Mouse (Mus musculus) ES-E14 (cell line): Measurements from ENCODE around the gene Nelfb. TPM values are rescaled to one million over a fixed set of nuclear protein-coding genes. Genes with fewer than 3 reads are reported as not detected.

Source experiments
- DNase-seq: peaks from one replicate; pipeline ENCODE4 v3.0.0-alpha.2; 2013; ENCODE audit warnings: low read depth, low spot score
- H3K27ac ChIP-seq: 2 replicates; pipeline ENCODE4 v1.5.1; 2012; ENCODE audit warnings: low read depth, mild to moderate bottlenecking, low read length, moderate library complexity, mixed read lengths; ENCODE audit not compliant: poor library complexity, insufficient read depth, severe bottlenecking
- H3K36me3 ChIP-seq: 2 replicates; pipeline ENCODE4 v1.6.1; 2012; ENCODE audit warnings: mild to moderate bottlenecking, low read length, moderate library complexity, mixed read lengths; ENCODE audit not compliant: control insufficient read depth, poor library complexity, insufficient read depth, severe bottlenecking
- H3K4me1 ChIP-seq, 2 experiments: fragments of 150-350 bp in 1 of 2; sonication (generic) in 1 of 2; 2 replicates each; pipeline ENCODE4 v1.6.1; 2012; ENCODE audit warnings: low read length in 2 of 2, mild to moderate bottlenecking in 1 of 2, mixed read lengths in 1 of 2; ENCODE audit not compliant: control insufficient read depth in 2 of 2, insufficient read depth in 2 of 2, poor library complexity in 1 of 2
- H3K4me3 ChIP-seq, 2 experiments: fragments of 150-350 bp in 1 of 2; sonication (generic) in 1 of 2; 2 replicates each; pipeline ENCODE4 v1.5.1; 2012; ENCODE audit warnings: low read length in 2 of 2, low read depth in 1 of 2, mild to moderate bottlenecking in 1 of 2, mixed read lengths in 1 of 2; ENCODE audit not compliant: insufficient read depth in 1 of 2, poor library complexity in 1 of 2, severe bottlenecking in 1 of 2
- H3K9ac ChIP-seq: 2 replicates; pipeline ENCODE4 v1.6.1; 2012; ENCODE audit warnings: low read depth, mild to moderate bottlenecking, low read length, mixed read lengths; ENCODE audit not compliant: poor library complexity, insufficient read depth, severe bottlenecking
- H3K9me3 ChIP-seq: fragments of 150-350 bp; sonication (generic); 2 replicates; pipeline ENCODE4 v1.6.1; 2012; ENCODE audit warnings: low read depth, mild to moderate bottlenecking, low read length; ENCODE audit not compliant: control insufficient read depth, insufficient read depth
- CHD2 ChIP-seq: IDR thresholded peaks from 2 replicates; pipeline ENCODE4 v1.6.1; 2014; ENCODE audit warnings: mild to moderate bottlenecking, low read depth, low read length, inconsistent platforms
- HCFC1 ChIP-seq: IDR thresholded peaks from 2 replicates; pipeline ENCODE4 v1.6.1; 2012; ENCODE audit warnings: low read length, inconsistent platforms, borderline replicate concordance; ENCODE audit not compliant: insufficient read depth
- MAFK ChIP-seq: IDR thresholded peaks from 2 replicates; pipeline ENCODE4 v1.6.1; 2014; ENCODE audit warnings: mild to moderate bottlenecking, low read depth, low read length, inconsistent platforms; ENCODE audit not compliant: insufficient read depth
- ZC3H11A ChIP-seq: IDR thresholded peaks from 2 replicates; pipeline ENCODE4 v1.6.1; 2012; ENCODE audit warnings: low read depth, mild to moderate bottlenecking, inconsistent platforms, low read length, borderline replicate concordance
- ZNF384 ChIP-seq: IDR thresholded peaks from 2 replicates; pipeline ENCODE4 v1.6.1; 2012; ENCODE audit warnings: low read depth, low read length, inconsistent platforms
- in situ Hi-C, 2 experiments: fragments of 600-800 bp; cut with MboI; formaldehyde crosslinking; loops; one replicate each; pipeline ENCODE4 v1.15.1; 2025; ENCODE audit warnings: low sequenced_read_pairs in 2 of 2, inconsistent platforms in 1 of 2; ENCODE audit not compliant: unreplicated experiment in 2 of 2
- total RNA-seq: library from RNA; depleted of rRNA; stranded (reverse); fragments of 300-350 nt; gene quantifications from 2 replicates; pipeline ENCODE4 v1.2.3, GENCODE M21; 2012

Nelfb gene
- total RNA-seq, 1 experiment, result 50.9 TPM

GRCm38 (mm10) chr2:25239766-25240165 lies 28.5 kb upstream of the Nelfb start:
- H3K27ac ChIP-seq, result no peak overlapping the region
- H3K36me3 ChIP-seq, result no peaks in the 10 kb centered on the region
- H3K4me3 ChIP-seq, result no peak overlapping the region
- in situ Hi-C loops, result no loop called here
- H3K4me1 ChIP-seq, result peaks cover 11 to 42% of the 10 kb centered on the region in 2 experiments
- no peaks in the 10 kb centered on the region for H3K9me3 ChIP-seq
- no peak overlapping the region for H3K9ac ChIP-seq
- TF ChIP-seq MAFK, result no peak
- no peak for TF ChIP-seq ZNF384
- no peak for TF ChIP-seq CHD2
- TF ChIP-seq HCFC1, result no peak
- no peak for TF ChIP-seq ZC3H11A
- no peak for DNase-seq

DNA sequence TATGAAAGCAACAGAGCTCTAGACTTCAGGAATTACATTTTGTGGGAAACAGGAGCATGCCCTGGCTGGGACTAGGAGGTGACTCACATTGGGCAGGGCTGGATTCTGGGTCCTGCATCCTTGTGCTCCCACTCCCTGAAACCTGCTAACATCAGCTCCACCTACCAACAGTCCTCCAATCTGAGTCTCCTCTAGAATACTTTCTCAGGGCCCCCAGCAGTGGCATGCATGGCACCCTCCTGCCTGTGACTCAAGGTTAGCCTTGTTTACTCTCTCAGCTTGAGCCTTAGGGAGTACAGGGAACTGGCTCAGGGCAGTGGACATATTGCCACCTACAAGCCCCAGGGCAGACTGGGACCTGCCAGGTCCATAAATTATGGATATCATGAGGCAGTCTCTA lies 26.8 kb upstream of the Nelfb start:
- H3K9me3 ChIP-seq, result no peaks in the 10 kb centered on the region
- no peak overlapping the region for H3K27ac ChIP-seq
- in situ Hi-C loops, result no loop called here
- H3K36me3 ChIP-seq, result no peaks in the 10 kb centered on the region
- DNase-seq, result no peak
- H3K4me3 ChIP-seq, result no peak overlapping the region
- H3K4me1 ChIP-seq, result peaks cover 11 to 40% of the 10 kb centered on the region in 2 experiments
- TF ChIP-seq ZC3H11A (no peak), HCFC1 (no peak), CHD2 (no peak), ZNF384 (no peak), MAFK (no peak)
- no peak overlapping the region for H3K9ac ChIP-seq

GRCm38 (mm10) chr2:25237522-25237921 lies 26.2 kb upstream of the Nelfb start:
- Histone ChIP-seq H3K9me3 (no peaks in the 10 kb centered on the region), H3K36me3 (no peaks in the 10 kb centered on the region), H3K4me3 (no peak overlapping the region), H3K4me1 (peaks cover 11 to 36% of the 10 kb centered on the region in 2 experiments), H3K9ac (no peak overlapping the region), H3K27ac (no peak overlapping the region)
- DNase-seq, result no peak
- TF ChIP-seq CHD2, result no peak
- no peak for TF ChIP-seq HCFC1
- in situ Hi-C loops, result no loop called here

- no peak for TF ChIP-seq CHD2
- no peak for TF ChIP-seq ZC3H11A
- no peak for TF ChIP-seq MAFK
- TF ChIP-seq ZNF384, result no peak
- TF ChIP-seq HCFC1, result no peak
- no peak within 1 kb of the TSS for H3K4me3 ChIP-seq
- no peaks in the 10 kb centered on the region for H3K9me3 ChIP-seq
- no peaks in the 10 kb centered on the region for H3K36me3 ChIP-seq
- H3K9ac ChIP-seq, result no peak within 1 kb of the TSS
- in situ Hi-C loops, result no loop called here
- no peak within 1 kb of the TSS for H3K27ac ChIP-seq
- H3K4me1 ChIP-seq, result peaks cover 11 to 39% of the 10 kb centered on the region in 2 experiments
- DNase-seq, result no peak
Observed at GRCm38 (mm10) chr2:25236614-25237013, 25.3 kb upstream of the Nelfb start, which contains the start of gene Rnf224. TSS of gene Rnf224 (minus strand) at chr2:25236787.

DNA sequence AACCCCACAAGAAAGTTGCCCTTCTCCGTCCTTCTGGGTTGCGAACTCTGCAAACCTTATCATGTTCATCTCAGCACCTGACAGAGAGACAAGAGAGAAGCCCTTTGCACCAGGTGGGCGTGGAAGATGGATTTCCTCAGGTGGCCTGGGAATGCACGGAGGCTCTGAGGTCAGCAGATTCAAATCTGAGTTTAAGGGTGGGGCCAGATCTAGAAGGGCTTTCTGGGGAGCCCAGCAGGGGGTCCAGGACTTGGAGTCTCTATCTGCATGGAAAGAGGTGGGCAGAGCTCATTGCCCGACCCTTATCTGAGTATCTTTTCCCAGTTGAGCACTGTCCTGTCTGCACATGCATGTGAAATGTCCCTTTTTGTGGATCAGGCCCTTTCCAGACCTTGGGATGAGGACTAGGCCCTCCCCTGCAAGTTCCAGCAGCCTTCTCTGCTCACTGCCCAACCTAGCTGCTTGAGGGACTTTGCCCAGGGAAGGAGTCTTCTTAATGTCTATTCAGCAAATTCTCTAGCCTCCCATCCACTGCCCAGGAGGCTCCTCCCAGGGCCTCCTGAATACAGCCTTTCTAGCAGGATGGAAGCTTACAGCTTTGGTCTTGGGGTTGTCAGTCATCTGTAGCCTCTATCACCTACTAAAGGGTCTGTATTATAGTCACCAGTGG lies 23.4 kb upstream of the Nelfb start:
- DNase-seq, result no peak
- Histone ChIP-seq H3K9ac (no peak overlapping the region), H3K4me1 (peaks cover 6 to 39% of the 10 kb centered on the region in 2 experiments), H3K4me3 (no peak overlapping the region), H3K36me3 (no peaks in the 10 kb centered on the region), H3K27ac (no peak overlapping the region), H3K9me3 (no peaks in the 10 kb centered on the region)
- in situ Hi-C loops, result no loop called here
- TF ChIP-seq ZC3H11A, result no peak
- TF ChIP-seq HCFC1, result no peak
- no peak for TF ChIP-seq CHD2
- no peak for TF ChIP-seq ZNF384
- no peak for TF ChIP-seq MAFK
